ENCODE assay signal across 12 mouse cellular contexts in genomic region chr14:25342865-25343565, GRCm38 (mm10).
DNase-seq lines count a peak whose midpoint lies in the region; ATAC-seq and TF ChIP-seq lines count a peak whose summit lies in the region.
"Had no signal": no experiment of that assay in that cellular context is flagged by ENCODE, and none has a peak within 500 bp of the region (broad histone marks: within the 10 kb centered on the region; RNA-seq: fewer than 3 reads in every experiment).

No protein-coding gene starts in this region.

- TF ChIP-seq POLR2A in small intestine, adult 2 months (IDR thresholded peaks at IDR 0.05; ENCODE audit: low read depth, low read length) = no peak

- 36% methylated on average over 4 of the region's 4 CpGs for WGBS in heart, embryonic 15.5 days
- 13% methylated on average over 4 of the region's 4 CpGs for WGBS in lung, postnatal 0 days
- 53% methylated on average over 4 of the region's 4 CpGs for WGBS in limb, embryonic 11.5 days
- 45% methylated on average over 4 of the region's 4 CpGs for WGBS in small intestine, adult 2 months

- no peaks in the 10 kb centered on the region for H3K36me3 ChIP-seq in heart, embryonic 15.5 days
- H3K36me3 ChIP-seq in lung, postnatal 0 days (ENCODE audit: insufficient read depth, low read length) = no peaks in the 10 kb centered on the region
- no peaks in the 10 kb centered on the region for H3K36me3 ChIP-seq in limb, embryonic 11.5 days (ENCODE audit: control insufficient read depth, insufficient read depth, low read length)
- H3K36me3 ChIP-seq in small intestine, adult 2 months (ENCODE audit: control insufficient read depth, insufficient read depth, low read length) = no peaks in the 10 kb centered on the region

- peak; percentile 12; the same call in 1 of the 2 replicates for ATAC-seq in heart, embryonic 15.5 days (replicated peaks; ENCODE audit: insufficient number of reproducible peaks, insufficient read depth, low FRiP score, low read depth)
- ATAC-seq in lung, postnatal 0 days = peak; percentile 79
- ATAC-seq in limb, embryonic 11.5 days (ENCODE audit: insufficient number of reproducible peaks, low FRiP score, low TSS enrichment, low read depth) = no peak
- ATAC-seq in cerebellum, adult (ENCODE audit: insufficient number of reproducible peaks, low FRiP score, low TSS enrichment) = no peak
- ATAC-seq: forebrain, embryonic 16.5 days had no signal

- H3K4me3 ChIP-seq in heart, embryonic 15.5 days = no peak overlapping the region
- no peak overlapping the region for H3K4me3 ChIP-seq in lung, postnatal 0 days (ENCODE audit: low read depth, low read length)
- H3K4me3 ChIP-seq in limb, embryonic 11.5 days (ENCODE audit: low read depth, low read length) = no peak overlapping the region
- H3K4me3 ChIP-seq in small intestine, adult 2 months (ENCODE audit: low read depth, low read length) = no peak overlapping the region
- H3K4me3 ChIP-seq: myocyte had no signal

- TF ChIP-seq CTCF in lung, postnatal 0 days (IDR thresholded peaks at IDR 0.05) = no peak
- TF ChIP-seq CTCF in small intestine, adult 2 months (IDR thresholded peaks at IDR 0.05; ENCODE audit: extremely low read depth, insufficient read length, insufficient replicate concordance, low read depth, low read length) = no peak

- no peak for DNase-seq in heart, postnatal 4 days
- DNase-seq in lung, postnatal 0 days (ENCODE audit: low spot score) = peak; percentile 67
- DNase-seq in lung, postnatal 36 days = no peak
- DNase-seq in limb, embryonic 11.5 days (ENCODE audit: low spot score) = no peak
- DNase-seq in urinary bladder, adult 18-20 months (ENCODE audit: low spot score in 2 of 2) = no peak
- DNase-seq: cerebellum, adult 9-10 months; kidney, postnatal 14 days had no signal

- H3K27me3 ChIP-seq in heart, embryonic 15.5 days = no peaks in the 10 kb centered on the region
- no peaks in the 10 kb centered on the region for H3K27me3 ChIP-seq in lung, postnatal 0 days (replicated peaks; ENCODE audit: insufficient read depth, low read length)
- H3K27me3 ChIP-seq in limb, embryonic 11.5 days (ENCODE audit: control insufficient read depth, insufficient read depth, low read length) = no peaks in the 10 kb centered on the region
- H3K27me3 ChIP-seq in small intestine, adult 2 months (ENCODE audit: control insufficient read depth, insufficient read depth, low read length) = no peaks in the 10 kb centered on the region

- no peak overlapping the region for H3K4me2 ChIP-seq in heart, embryonic 15.5 days
- no peak overlapping the region for H3K4me2 ChIP-seq in lung, postnatal 0 days (replicated peaks; ENCODE audit: low read depth, low read length)
- no peak overlapping the region for H3K4me2 ChIP-seq in limb, embryonic 11.5 days (ENCODE audit: low read depth, severe bottlenecking)

- H3K9ac ChIP-seq in heart, embryonic 15.5 days = no peak overlapping the region
- no peak overlapping the region for H3K9ac ChIP-seq in lung, postnatal 0 days (replicated peaks; ENCODE audit: low read depth)
- H3K9ac ChIP-seq in limb, embryonic 11.5 days (ENCODE audit: low read length) = no peak overlapping the region

- TF ChIP-seq EP300 in lung, postnatal 0 days (IDR thresholded peaks at IDR 0.05) = peak; percentile 78

- peaks cover 45% of the 10 kb centered on the region for H3K4me1 ChIP-seq in heart, embryonic 15.5 days (replicated peaks)
- H3K4me1 ChIP-seq in lung, postnatal 0 days (ENCODE audit: insufficient read depth, low read depth, low read length) = peaks cover 20% of the 10 kb centered on the region; the same call in 1 of the 2 replicates
- H3K4me1 ChIP-seq in limb, embryonic 11.5 days (ENCODE audit: control insufficient read depth, insufficient read depth, low read length) = peaks cover 36% of the 10 kb centered on the region
- peaks cover 45% of the 10 kb centered on the region for H3K4me1 ChIP-seq in small intestine, adult 2 months (ENCODE audit: control insufficient read depth, insufficient read depth, insufficient read length, low read length)

- H3K9me3 ChIP-seq in heart, embryonic 15.5 days (replicated peaks) = no peaks in the 10 kb centered on the region
- no peaks in the 10 kb centered on the region for H3K9me3 ChIP-seq in lung, postnatal 0 days (ENCODE audit: low read length)
- H3K9me3 ChIP-seq in limb, embryonic 11.5 days (ENCODE audit: control insufficient read depth, low read length) = no peaks in the 10 kb centered on the region

- peak overlapping the region; percentile 36; the same call in 1 of the 2 replicates for H3K27ac ChIP-seq in heart, embryonic 15.5 days
- H3K27ac ChIP-seq in lung, postnatal 0 days (ENCODE audit: low read length) = peak overlapping the region; percentile 54
- peak overlapping the region; percentile 59 for H3K27ac ChIP-seq in limb, embryonic 11.5 days (replicated peaks; ENCODE audit: low read depth, low read length)
- peak overlapping the region; percentile 33 for H3K27ac ChIP-seq in small intestine, adult 2 months (ENCODE audit: insufficient read depth, low read depth, low read length)

Comparison
In these comparisons a context has a peak if more than half of its experiments do, and no peak if none do; other contexts are left out.
1. ATAC-seq: peak in heart, embryonic 15.5 days (single experiment) and lung, postnatal 0 days (single experiment); none in limb, embryonic 11.5 days (single experiment) and cerebellum, adult (single experiment).
2. Peak in every context shown above with its lines, with median percentiles within 50 percentile points of each other: H3K27ac ChIP-seq.